ENCODE assay signal across 10 mouse cellular contexts in genomic region chr4:128450974-128451373, GRCm38 (mm10).
DNase-seq lines count a peak whose midpoint lies in the region; ATAC-seq and TF ChIP-seq lines count a peak whose summit lies in the region.
"Had no signal": no experiment of that assay in that cellular context is flagged by ENCODE, and none has a peak within 500 bp of the region (broad histone marks: within the 10 kb centered on the region; RNA-seq: fewer than 3 reads in every experiment).

No protein-coding gene starts in this region.

- H3K36me3 ChIP-seq in heart, embryonic 16.5 days (ENCODE audit: control insufficient read depth, insufficient read depth) = no peaks in the 10 kb centered on the region
- H3K36me3 ChIP-seq in forebrain, embryonic 14.5 days (ENCODE audit: control insufficient read depth, insufficient read depth, low read length) = no peaks in the 10 kb centered on the region
- H3K36me3 ChIP-seq in neural tube, embryonic 12.5 days = no peaks in the 10 kb centered on the region
- H3K36me3 ChIP-seq: G1E had no signal

- no peak overlapping the region for H3K9ac ChIP-seq in heart, embryonic 16.5 days (ENCODE audit: low read length)
- H3K9ac ChIP-seq in forebrain, embryonic 14.5 days (ENCODE audit: low read length) = no peak overlapping the region
- no peak overlapping the region for H3K9ac ChIP-seq in neural tube, embryonic 12.5 days

- H3K4me1 ChIP-seq in heart, embryonic 16.5 days (ENCODE audit: control insufficient read depth, insufficient read depth, low read length) = peaks cover 3% of the 10 kb centered on the region; the same call in 1 of the 2 replicates
- H3K4me1 ChIP-seq in forebrain, embryonic 14.5 days (ENCODE audit: control insufficient read depth, insufficient read depth, low read length) = peaks cover 19% of the 10 kb centered on the region; the same call in 1 of the 2 replicates
- H3K4me1 ChIP-seq in neural tube, embryonic 12.5 days = peaks cover 15% of the 10 kb centered on the region
- H3K4me1 ChIP-seq: megakaryocyte, embryonic 14.5 days had no signal

- H3K4me2 ChIP-seq in heart, embryonic 16.5 days (ENCODE audit: low read depth, low read length) = no peak overlapping the region
- H3K4me2 ChIP-seq in forebrain, embryonic 14.5 days (ENCODE audit: low read length) = no peak overlapping the region
- no peak overlapping the region for H3K4me2 ChIP-seq in neural tube, embryonic 12.5 days (replicated peaks)

- no peak for TF ChIP-seq CTCF in left cerebral cortex, adult 2 months (IDR thresholded peaks at IDR 0.05)

- H3K27ac ChIP-seq in heart, embryonic 16.5 days (ENCODE audit: low read length) = no peak overlapping the region
- peak overlapping the region; percentile 52; the same call in 1 of the 2 replicates for H3K27ac ChIP-seq in forebrain, embryonic 14.5 days (ENCODE audit: low read depth, low read length)
- H3K27ac ChIP-seq in left cerebral cortex, adult 2 months = peak overlapping the region; percentile 20
- peak overlapping the region; percentile 55 for H3K27ac ChIP-seq in neural tube, embryonic 12.5 days

- 6% methylated on average over 8 of the region's 8 CpGs for WGBS in heart, embryonic 16.5 days
- 14% methylated on average over 8 of the region's 8 CpGs for WGBS in forebrain, embryonic 14.5 days
- WGBS in neural tube, embryonic 12.5 days = 29% methylated on average over 8 of the region's 8 CpGs

- DNase-seq in heart, postnatal 36 days = no peak
- peak; percentile 64 for DNase-seq in brain, embryonic 18.5 days (ENCODE audit: low read depth, low spot score)
- DNase-seq in forebrain, embryonic 14.5 days (ENCODE audit: low spot score) = peak; percentile 93
- peak in 1 of 2 experiments; percentile 43 for DNase-seq in left cerebral cortex, adult 2 months (ENCODE audit: extremely low spot score in 1 of 2, low spot score in 2 of 2)
- no peak for DNase-seq in thymus, postnatal 4 days

- no peaks in the 10 kb centered on the region for H3K9me3 ChIP-seq in heart, embryonic 16.5 days (replicated peaks; ENCODE audit: control insufficient read depth, low read length)
- H3K9me3 ChIP-seq in forebrain, embryonic 14.5 days (replicated peaks; ENCODE audit: control insufficient read depth, low read length) = no peaks in the 10 kb centered on the region
- H3K9me3 ChIP-seq in neural tube, embryonic 12.5 days = no peaks in the 10 kb centered on the region
- H3K9me3 ChIP-seq: megakaryocyte, embryonic 14.5 days had no signal

- no peaks in the 10 kb centered on the region for H3K27me3 ChIP-seq in heart, embryonic 16.5 days (ENCODE audit: control insufficient read depth, insufficient read depth, low read length)
- no peaks in the 10 kb centered on the region for H3K27me3 ChIP-seq in forebrain, embryonic 14.5 days (replicated peaks; ENCODE audit: control insufficient read depth, insufficient read depth, low read length)
- no peaks in the 10 kb centered on the region for H3K27me3 ChIP-seq in neural tube, embryonic 12.5 days (replicated peaks)
- H3K27me3 ChIP-seq: megakaryocyte, embryonic 14.5 days had no signal

- intact Hi-C loops in heart, postnatal 36 days (cut with DNase I) = no loop called here
- intact Hi-C loops in left cerebral cortex, adult 2 months (cut with DNase I) = no loop called here

- peak; percentile 75 for ATAC-seq in heart, embryonic 16.5 days (replicated peaks; ENCODE audit: extremely low read depth, insufficient read depth, low FRiP score)
- peak; percentile 89 for ATAC-seq in forebrain, embryonic 14.5 days
- ATAC-seq in neural tube, embryonic 12.5 days (ENCODE audit: low FRiP score, low read depth) = peak; percentile 91
- ATAC-seq in megakaryocyte-erythroid progenitor cell, adult 5-6 weeks (replicated peaks; ENCODE audit: low FRiP score, low TSS enrichment, poor library complexity, severe bottlenecking) = no peak

- no peak overlapping the region for H3K4me3 ChIP-seq in heart, embryonic 16.5 days (ENCODE audit: low read length)
- H3K4me3 ChIP-seq in forebrain, embryonic 14.5 days (ENCODE audit: low read depth, low read length) = no peak overlapping the region
- H3K4me3 ChIP-seq in left cerebral cortex, adult 2 months = no peak overlapping the region
- no peak overlapping the region for H3K4me3 ChIP-seq in neural tube, embryonic 12.5 days
- H3K4me3 ChIP-seq: megakaryocyte, embryonic 14.5 days had no signal

Comparison
In these comparisons a context has a peak if more than half of its experiments do, and no peak if none do; other contexts are left out.
1. DNase-seq: peak in brain, embryonic 18.5 days (single experiment) and forebrain, embryonic 14.5 days (single experiment); none in heart, postnatal 36 days (0 of 2) and thymus, postnatal 4 days (single experiment).